Mouse (Mus musculus) brain, adult 10 weeks (tissue): ENCODE results near the gene Ms4a2. TPM values are rescaled to one million over a fixed set of nuclear protein-coding genes. Genes with fewer than 3 reads are reported as not detected.

Experiments
- polyA plus RNA-seq: library from polyadenylated mRNA; stranded (reverse); fragments of 350-450 nt; fragmentation: Illumina TruSeq; extraction: RNeasy Lipid Tissue Mini Kit (QIAGEN cat#74804); gene quantifications from one replicate; pipeline ENCODE4 v1.2.3, GENCODE M21; 2015; ENCODE audit warnings: low read depth, low replicate concordance

Ms4a2 gene
- polyA plus RNA-seq: not detected

GRCm38 (mm10) chr19:11623551-11623950 lies at the start of gene Ms4a2:
Gene Ms4a2, minus strand, starts transcription at chr19:11623719.

DNA sequence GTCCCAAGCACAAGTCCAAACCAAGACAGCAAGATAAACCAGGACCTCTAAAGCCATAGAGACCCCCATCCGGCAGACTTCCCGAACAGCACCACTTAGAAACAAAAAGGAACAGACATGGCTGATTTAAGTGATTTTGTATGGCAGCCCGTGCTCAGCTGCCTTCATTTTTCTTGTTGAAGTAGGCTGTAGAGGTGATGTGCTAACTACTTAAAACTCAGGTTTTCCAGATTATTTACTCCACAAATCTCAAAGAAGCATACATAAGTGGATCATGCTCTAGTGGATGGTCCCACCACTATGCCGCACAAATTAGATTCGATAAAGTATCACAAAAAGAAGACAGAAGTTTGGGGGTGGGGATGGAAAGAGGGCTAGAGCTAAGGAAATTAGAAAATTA lies 36.9 kb upstream of the Ms4a2 start, which contains the start of gene Oosp2:
TSS of gene Oosp2 (minus strand) at position 101 of the 400 bp plus-strand sequence.

GRCm38 (mm10) chr19:11640732-11641131 lies 17.2 kb upstream of the Ms4a2 start, which contains the start of gene Ms4a3:
Gene Ms4a3, minus strand, starts transcription at chr19:11640851.

GRCm38 (mm10) chr19:11604603-11605002 lies 18.9 kb downstream of the Ms4a2 start, which contains the start of gene Ms4a6d:
Gene Ms4a6d, minus strand, starts transcription at chr19:11604849.

Other genes starting within 250 kb of the Ms4a2 start
- gene Ms4a4a, start 248.2 kb downstream of the Ms4a2 start, polyA plus RNA-seq: not detected
- not detected for gene Ms4a4c, start 218.9 kb downstream of the Ms4a2 start, polyA plus RNA-seq
- not detected for gene Ms4a4b, start 180.2 kb downstream of the Ms4a2 start, polyA plus RNA-seq
- 1.8 TPM for gene Ms4a6c, start 154.4 kb downstream of the Ms4a2 start, polyA plus RNA-seq
- gene Gm8369, start 137.8 kb downstream of the Ms4a2 start, polyA plus RNA-seq: 0.70 TPM
- gene Ms4a6b, start 107.2 kb downstream of the Ms4a2 start, polyA plus RNA-seq: 3.6 TPM
- gene Ms4a4d, start 86.9 kb downstream of the Ms4a2 start, polyA plus RNA-seq: not detected
- gene Ms4a6d, start 18.9 kb downstream of the Ms4a2 start, polyA plus RNA-seq: 1.9 TPM
- gene Ms4a3, start 17.1 kb upstream of the Ms4a2 start, polyA plus RNA-seq: not detected
- gene Oosp2, start 36.8 kb upstream of the Ms4a2 start, polyA plus RNA-seq: not detected
- not detected for gene Oosp1, start 67.4 kb upstream of the Ms4a2 start, polyA plus RNA-seq
- not detected for gene Oosp3, start 73.3 kb upstream of the Ms4a2 start, polyA plus RNA-seq
- gene Gif, start 123.8 kb upstream of the Ms4a2 start, polyA plus RNA-seq: not detected
- 59.0 TPM for gene Mrpl16, start 146.7 kb upstream of the Ms4a2 start, polyA plus RNA-seq
- gene Stx3, start 195.7 kb upstream of the Ms4a2 start, polyA plus RNA-seq: 34.6 TPM
- gene Olfr1417, start 215.5 kb upstream of the Ms4a2 start, polyA plus RNA-seq: not detected
- not detected for gene Olfr1418, start 237.3 kb upstream of the Ms4a2 start, polyA plus RNA-seq